Mouse (Mus musculus): Measurements from ENCODE around the gene Pip5k1c.

DNA sequence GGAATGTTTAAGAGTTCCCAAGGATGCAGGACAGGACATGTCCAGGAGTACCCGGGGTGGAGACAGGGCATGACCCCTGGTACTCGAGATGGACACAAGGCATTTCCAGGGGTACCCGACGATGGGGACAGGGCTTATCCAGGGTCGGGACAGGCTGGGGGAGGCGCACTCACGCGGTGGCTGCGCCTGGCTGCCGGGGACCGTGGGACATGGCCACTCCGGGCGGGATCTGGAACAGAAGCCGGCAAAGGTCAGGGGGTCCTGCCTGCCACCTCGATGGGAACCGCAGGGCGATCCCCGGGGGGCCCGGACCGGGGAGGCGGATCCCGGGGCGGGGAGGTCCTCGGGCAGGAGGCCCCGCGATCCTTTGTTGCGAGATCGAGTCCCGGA is 57.2 kb downstream of the Pip5k1c start:
- TF ChIP-seq POLR2A (IDR thresholded peaks at IDR 0.05; ENCODE audit: extremely low read depth, insufficient read depth, low read length), result no peak
- TF ChIP-seq CTCF (IDR thresholded peaks at IDR 0.05; ENCODE audit: low read depth, low read length), result no peak

Measured in liver, adult 2 months (tissue).